Comparison of ENCODE assay signal across 7 mouse cellular contexts in the genomic region with DNA sequence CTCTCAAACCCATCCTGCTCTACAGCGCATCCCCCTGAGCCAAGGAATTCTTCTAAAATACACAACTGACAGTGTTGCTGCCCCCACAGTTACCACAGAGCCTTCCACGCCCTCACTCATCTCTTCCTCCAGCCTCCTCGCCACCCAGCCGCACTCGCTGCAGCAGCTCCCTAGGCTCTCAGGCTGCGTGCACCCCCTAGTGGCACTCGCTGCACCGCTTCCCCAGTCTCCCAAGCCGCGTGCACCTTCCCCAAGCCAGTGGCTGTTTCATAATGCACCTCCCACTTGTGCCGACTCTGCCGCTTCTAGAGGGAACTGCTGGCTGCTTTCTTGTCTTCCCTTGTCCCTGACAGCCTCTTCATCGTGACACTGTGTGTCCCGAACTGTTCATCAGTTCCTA.
DNase-seq lines count a peak whose midpoint lies in the region; ATAC-seq and TF ChIP-seq lines count a peak whose summit lies in the region.

No protein-coding gene starts in this region.

- intact Hi-C loops in left cerebral cortex, postnatal 10 days (cut with DNase I), result no loop called here

- peak overlapping the region; percentile 24; the same call in 1 of the 2 replicates for H3K9ac ChIP-seq in hindbrain, postnatal 0 days (replicated peaks; ENCODE audit: low read length)

- DNase-seq in adrenal gland, adult 8-10 months, result peak; percentile 60
- DNase-seq in embryo, embryonic 10 days (ENCODE audit: low spot score), result peak; percentile 95
- DNase-seq in gastrocnemius, postnatal 10 days, result peak; percentile 63
- peak; percentile 88 for DNase-seq in hindbrain, postnatal 0 days (ENCODE audit: low spot score)
- DNase-seq in left cerebral cortex, postnatal 10 days (ENCODE audit: extremely low spot score in 1 of 2, low spot score in 2 of 2), result peak; percentile 57 to 83
- peak; percentile 86 for DNase-seq in right cerebral cortex, postnatal 10 days (ENCODE audit: low spot score in 2 of 2)

- H3K36me3 ChIP-seq in hindbrain, postnatal 0 days (ENCODE audit: insufficient read depth, low read length), result no peaks in the 10 kb centered on the region
- no peaks in the 10 kb centered on the region for H3K36me3 ChIP-seq in megakaryocyte, embryonic 14.5 days (replicated peaks; ENCODE audit: low read length)

- peak; percentile 77 for ATAC-seq in hindbrain, postnatal 0 days

- H3K27ac ChIP-seq in hindbrain, postnatal 0 days, result peak overlapping the region; percentile 76

- H3K4me2 ChIP-seq in hindbrain, postnatal 0 days (ENCODE audit: low read depth, low read length), result peak overlapping the region; percentile 72

- H3K27me3 ChIP-seq in hindbrain, postnatal 0 days (ENCODE audit: insufficient read depth, low read length), result no peaks in the 10 kb centered on the region
- H3K27me3 ChIP-seq in megakaryocyte, embryonic 14.5 days (replicated peaks), result peaks cover 23% of the 10 kb centered on the region

- peak; percentile 89 for TF ChIP-seq CTCF in hindbrain, postnatal 0 days (IDR thresholded peaks at IDR 0.05; ENCODE audit: low read depth)

- 0 out of 2 replicates have a peak, but pooled peaks cover 3% of the 10 kb centered on the region for H3K4me1 ChIP-seq in hindbrain, postnatal 0 days (ENCODE audit: insufficient read depth, low read length)
- peaks cover 57% of the 10 kb centered on the region for H3K4me1 ChIP-seq in megakaryocyte, embryonic 14.5 days

- no peaks in the 10 kb centered on the region for H3K9me3 ChIP-seq in hindbrain, postnatal 0 days (ENCODE audit: low read length)
- H3K9me3 ChIP-seq in megakaryocyte, embryonic 14.5 days, result peaks cover 25% of the 10 kb centered on the region

- 1% methylated on average over 14 of the region's 14 CpGs for WGBS in hindbrain, postnatal 0 days

- peak overlapping the region; percentile 6; the same call in 1 of the 2 replicates for H3K4me3 ChIP-seq in hindbrain, postnatal 0 days (ENCODE audit: low read length)
- H3K4me3 ChIP-seq in megakaryocyte, embryonic 14.5 days (replicated peaks), result peak overlapping the region; percentile 87

Comparison
In these comparisons a context has a peak if more than half of its experiments do, and no peak if none do; other contexts are left out.
1. Peak in every context shown above with its lines: DNase-seq, ATAC-seq, H3K4me3 ChIP-seq and H3K27ac ChIP-seq.